Comparison of ENCODE assay signal across 18 mouse cellular contexts in the genomic region with DNA sequence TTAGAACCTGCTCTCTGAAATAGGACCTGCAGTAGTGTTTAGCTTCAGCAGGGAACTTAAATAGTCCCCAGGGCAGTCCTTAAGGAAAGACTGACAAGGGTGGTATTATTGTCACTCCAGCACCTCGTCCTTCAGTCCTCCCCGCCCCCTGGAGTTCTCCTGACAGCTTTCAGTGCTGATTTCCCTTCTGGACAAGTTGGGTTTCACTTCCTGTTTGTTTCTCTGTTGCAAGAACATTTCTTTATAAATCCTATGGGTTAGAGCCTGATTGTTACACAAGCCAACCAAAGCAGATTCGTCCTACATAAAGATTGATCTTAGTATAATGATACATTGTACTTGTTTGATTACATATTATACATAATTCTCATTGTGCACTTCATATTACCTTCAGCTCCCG.
"Had no signal": no experiment of that assay in that cellular context is flagged by ENCODE, and none has a peak within 500 bp of the region (broad histone marks: within the 10 kb centered on the region; RNA-seq: fewer than 3 reads in every experiment).

No protein-coding gene starts in this region.

- ATAC-seq: intestine, embryonic 16.5 days had no signal

- H3K4me2 ChIP-seq: liver, embryonic 11.5 days; midbrain, embryonic 11.5 days had no signal

- H3K4me3 ChIP-seq: left cerebral cortex, adult 2 months had no signal

- DNase-seq: kidney, adult 18-20 months; kidney, adult 9 months; kidney, postnatal 25 days; layer of hippocampus, postnatal 36 days; midbrain, embryonic 14.5 days; right cerebral cortex, adult 18-20 months; right cerebral cortex, postnatal 14 days; right cerebral cortex, postnatal 4 days; thymus, adult 2 months; thymus, postnatal 14 days; thymus, postnatal 4 days had no signal

- H3K9ac ChIP-seq: liver, embryonic 14.5 days had no signal

- H3K27ac ChIP-seq: left cerebral cortex, adult 2 months; liver, embryonic 14.5 days; macrophage; stomach, postnatal 0 days had no signal
